Mouse (Mus musculus) liver, embryonic 15.5 days (tissue): ENCODE results near the gene Prima1. TPM values are rescaled to one million over a fixed set of nuclear protein-coding genes. Genes with fewer than 3 reads are reported as not detected.
A peak's percentile ranks its signal among the peaks of the same experiment; 100 is the strongest.

Experiments used
- ATAC-seq: fragments of 200-750 bp; cut with Nextera tagmentation; 2 replicates; pipeline ENCODE4 v1.8.0; 2017; ENCODE audit warnings: moderate number of reproducible peaks, mild to moderate bottlenecking, moderate library complexity; ENCODE audit not compliant: insufficient read depth
- H3K27ac ChIP-seq: fragments of 300-500 bp; sonication (generic); replicated peaks from 2 replicates; pipeline ENCODE4 v1.5.1; 2015; ENCODE audit warnings: mild to moderate bottlenecking, inconsistent platforms
- H3K27me3 ChIP-seq: fragments of 300-500 bp; sonication (generic); 2 replicates; pipeline ENCODE4 v1.6.1; 2015; ENCODE audit warnings: mild to moderate bottlenecking, inconsistent platforms
- H3K36me3 ChIP-seq: fragments of 300-500 bp; sonication (generic); replicated peaks from 2 replicates; pipeline ENCODE4 v1.6.1; 2015; ENCODE audit warnings: moderate library complexity, mild to moderate bottlenecking, inconsistent platforms
- H3K4me1 ChIP-seq: fragments of 300-500 bp; sonication (generic); replicated peaks from 2 replicates; pipeline ENCODE4 v1.6.1; 2015; ENCODE audit warnings: inconsistent platforms
- H3K4me2 ChIP-seq: fragments of 300-500 bp; sonication (generic); 2 replicates; pipeline ENCODE4 v1.6.1; 2015; ENCODE audit warnings: moderate library complexity, mild to moderate bottlenecking, inconsistent platforms
- H3K4me3 ChIP-seq: fragments of 300-500 bp; sonication (generic); replicated peaks from 2 replicates; pipeline ENCODE4 v1.5.1; 2015; ENCODE audit warnings: mild to moderate bottlenecking, inconsistent platforms
- H3K9ac ChIP-seq: fragments of 300-500 bp; sonication (generic); 2 replicates; pipeline ENCODE4 v1.6.1; 2015; ENCODE audit warnings: moderate library complexity, mild to moderate bottlenecking, inconsistent platforms
- H3K9me3 ChIP-seq: fragments of 300-500 bp; sonication (generic); replicated peaks from 2 replicates; pipeline ENCODE4 v1.6.1; 2016; ENCODE audit warnings: inconsistent platforms
- WGBS: fragments of 180-500 bp; shearing (Covaris S2); methylation state at CpG from one replicate; pipeline ENCODE4 v1.1.7; 2015; ENCODE audit warnings: mixed read lengths; ENCODE audit not compliant: insufficient replicate concordance; 5-methylcytosine and 5-hydroxymethylcytosine counted together
- polyA plus RNA-seq: library from polyadenylated mRNA; unstranded; fragments of >200 nt; fragmentation: Nextera tagmentation; extraction: Ambion mirVana; gene quantifications from 2 replicates; pipeline ENCODE4 v1.2.1, GENCODE M21; 2015

Gene Prima1
- polyA plus RNA-seq, 1 experiment from 2014 or later: not detected

GRCm38 (mm10) chr12:103262017-103262865 is 20.3 kb upstream of the Prima1 start:
- ATAC-seq: no peak
- H3K9ac ChIP-seq: no peak overlapping the region
- 52% methylated on average over 13 of the region's 13 CpGs for WGBS
- H3K27me3 ChIP-seq: no peaks in the 10 kb centered on the region
- no peak overlapping the region for H3K27ac ChIP-seq
- no peak overlapping the region for H3K4me3 ChIP-seq
- H3K4me2 ChIP-seq: no peak overlapping the region
- H3K4me1 ChIP-seq: no peaks in the 10 kb centered on the region
- no peaks in the 10 kb centered on the region for H3K36me3 ChIP-seq
- H3K9me3 ChIP-seq: no peaks in the 10 kb centered on the region

- no peak overlapping the region for H3K27ac ChIP-seq
- H3K9me3 ChIP-seq: no peaks in the 10 kb centered on the region
- H3K4me3 ChIP-seq: no peak overlapping the region
- H3K27me3 ChIP-seq: no peaks in the 10 kb centered on the region
- no peak overlapping the region for H3K9ac ChIP-seq
- WGBS: 76% methylated on average over 8 of the region's 8 CpGs
- ATAC-seq: no peak
- no peaks in the 10 kb centered on the region for H3K4me1 ChIP-seq
- H3K4me2 ChIP-seq: no peak overlapping the region
- H3K36me3 ChIP-seq: no peaks in the 10 kb centered on the region
These were observed 11.0 kb upstream of the Prima1 start for GRCm38 (mm10) chr12:103252901-103253434.

- H3K9ac ChIP-seq: no peak overlapping the region
- ATAC-seq: no peak
- H3K4me2 ChIP-seq: no peak overlapping the region
- H3K4me1 ChIP-seq: no peaks in the 10 kb centered on the region
- H3K27ac ChIP-seq: no peak overlapping the region
- 58% methylated on average over 5 of the region's 5 CpGs for WGBS
- H3K27me3 ChIP-seq: no peaks in the 10 kb centered on the region
- H3K9me3 ChIP-seq: no peaks in the 10 kb centered on the region
- H3K36me3 ChIP-seq: no peaks in the 10 kb centered on the region
- H3K4me3 ChIP-seq: no peak overlapping the region
These were observed 9.2 kb upstream of the Prima1 start for GRCm38 (mm10) chr12:103251151-103251550.

GRCm38 (mm10) chr12:103250333-103250732 is 8.4 kb upstream of the Prima1 start:
- Histone ChIP-seq H3K9me3 (no peaks in the 10 kb centered on the region), H3K27ac (no peak overlapping the region), H3K9ac (no peak overlapping the region), H3K36me3 (no peaks in the 10 kb centered on the region), H3K4me2 (no peak overlapping the region), H3K4me1 (no peaks in the 10 kb centered on the region), H3K27me3 (no peaks in the 10 kb centered on the region; the same call in 1 of the 2 replicates), H3K4me3 (no peak overlapping the region)
- no peak for ATAC-seq
- WGBS: 40% methylated on average over 6 of the region's 6 CpGs

GRCm38 (mm10) chr12:103243041-103243440 is 1.1 kb upstream of the Prima1 start:
- no peak overlapping the region for H3K9ac ChIP-seq
- peaks cover 54% of the 10 kb centered on the region for H3K27me3 ChIP-seq
- H3K4me1 ChIP-seq: no peaks in the 10 kb centered on the region
- 8% methylated on average over 11 of the region's 11 CpGs for WGBS
- H3K4me3 ChIP-seq: no peak overlapping the region
- H3K4me2 ChIP-seq: peak overlapping the region; percentile 60; the same call in 1 of the 2 replicates
- H3K9me3 ChIP-seq: no peaks in the 10 kb centered on the region
- H3K36me3 ChIP-seq: no peaks in the 10 kb centered on the region
- no peak for ATAC-seq
- no peak overlapping the region for H3K27ac ChIP-seq

- Histone ChIP-seq H3K36me3 (no peaks in the 10 kb centered on the region), H3K4me1 (no peaks in the 10 kb centered on the region), H3K4me2 (peak overlapping the region; percentile 60), H3K27me3 (peaks cover 54% of the 10 kb centered on the region), H3K9ac (no peak overlapping the region), H3K27ac (no peak overlapping the region), H3K4me3 (peak overlapping the region; percentile 46), H3K9me3 (no peaks in the 10 kb centered on the region)
- WGBS: 2% methylated on average over 34 of the region's 34 CpGs
- no peak for ATAC-seq
These were observed 658 bp upstream of the Prima1 start for GRCm38 (mm10) chr12:103242591-103243025.

- Histone ChIP-seq H3K27ac (no peak overlapping the region), H3K36me3 (no peaks in the 10 kb centered on the region), H3K9ac (no peak overlapping the region), H3K4me3 (peak overlapping the region; percentile 46), H3K4me1 (no peaks in the 10 kb centered on the region), H3K4me2 (peak overlapping the region; percentile 60), H3K9me3 (no peaks in the 10 kb centered on the region), H3K27me3 (peaks cover 54% of the 10 kb centered on the region)
- whole genome bisulfite sequencing: 11% methylated on average over 36 of the region's 36 CpGs
- ATAC-seq: no peak
These were observed 453 bp downstream of the Prima1 start for GRCm38 (mm10) chr12:103241311-103242082.

GRCm38 (mm10) chr12:103238924-103239460 is 3.0 kb downstream of the Prima1 start:
- H3K4me2 ChIP-seq: no peak overlapping the region
- no peak overlapping the region for H3K9ac ChIP-seq
- no peak for ATAC-seq
- H3K9me3 ChIP-seq: no peaks in the 10 kb centered on the region
- no peaks in the 10 kb centered on the region for H3K36me3 ChIP-seq
- no peaks in the 10 kb centered on the region for H3K4me1 ChIP-seq
- peaks cover 42% of the 10 kb centered on the region for H3K27me3 ChIP-seq
- WGBS: 37% methylated on average over 7 of the region's 7 CpGs
- no peak overlapping the region for H3K27ac ChIP-seq
- no peak overlapping the region for H3K4me3 ChIP-seq

GRCm38 (mm10) chr12:103235856-103236255 is 6.1 kb downstream of the Prima1 start:
- no peak overlapping the region for H3K27ac ChIP-seq
- no peaks in the 10 kb centered on the region for H3K9me3 ChIP-seq
- no peak overlapping the region for H3K4me2 ChIP-seq
- H3K36me3 ChIP-seq: no peaks in the 10 kb centered on the region
- H3K4me3 ChIP-seq: no peak overlapping the region
- ATAC-seq: no peak
- WGBS: 26% methylated on average over 2 of the region's 2 CpGs
- peaks cover 11% of the 10 kb centered on the region for H3K27me3 ChIP-seq
- H3K9ac ChIP-seq: no peak overlapping the region
- H3K4me1 ChIP-seq: no peaks in the 10 kb centered on the region

GRCm38 (mm10) chr12:103235251-103235650 is 6.7 kb downstream of the Prima1 start:
- Histone ChIP-seq H3K27me3 (peaks cover 5% of the 10 kb centered on the region), H3K4me2 (no peak overlapping the region), H3K9ac (no peak overlapping the region), H3K4me3 (no peak overlapping the region), H3K9me3 (no peaks in the 10 kb centered on the region), H3K27ac (no peak overlapping the region), H3K4me1 (no peaks in the 10 kb centered on the region), H3K36me3 (no peaks in the 10 kb centered on the region)
- 59% methylated on average over 10 of the region's 10 CpGs for WGBS
- no peak for ATAC-seq

- no peak overlapping the region for H3K4me3 ChIP-seq
- no peaks in the 10 kb centered on the region for H3K9me3 ChIP-seq
- no peak overlapping the region for H3K27ac ChIP-seq
- H3K4me1 ChIP-seq: no peaks in the 10 kb centered on the region
- H3K27me3 ChIP-seq: no peaks in the 10 kb centered on the region
- ATAC-seq: no peak
- no peak overlapping the region for H3K4me2 ChIP-seq
- H3K36me3 ChIP-seq: no peaks in the 10 kb centered on the region
- 22% methylated on average over 4 of the region's 4 CpGs for WGBS
- no peak overlapping the region for H3K9ac ChIP-seq
These were observed 12.9 kb downstream of the Prima1 start for GRCm38 (mm10) chr12:103229058-103229457.
